Mouse (Mus musculus): Measurements from ENCODE around the gene Akap7. TPM values are rescaled to one million over a fixed set of nuclear protein-coding genes. Genes with fewer than 3 reads are reported as not detected.

Gene Akap7
- total RNA-seq, 4 experiments from 2014 or later: 58.9 to 68.6 (median 63.2) TPM

DNA sequence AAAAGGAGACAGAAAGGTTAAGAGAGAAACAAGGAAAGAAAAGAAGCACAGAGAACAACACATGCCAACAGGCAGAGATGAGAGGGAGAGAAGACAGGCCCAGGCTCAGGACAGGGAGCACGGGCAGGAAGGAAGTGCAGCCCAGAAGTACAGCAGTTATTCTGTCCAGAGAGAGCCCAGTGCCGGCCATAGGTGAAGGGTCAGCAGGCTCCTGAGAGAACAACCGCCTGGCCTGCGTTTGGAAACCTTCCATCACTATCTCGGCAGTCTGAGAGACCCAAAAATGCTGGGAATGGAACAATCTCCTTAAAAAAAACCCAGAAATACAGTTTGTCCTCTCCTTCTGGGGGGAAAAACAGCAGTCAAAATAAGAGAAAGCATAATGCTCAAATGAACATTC lies 50.2 kb downstream of the Akap7 start:
- DNase-seq (ENCODE audit: low spot score): no peak

GRCm38 (mm10) chr10:25253474-25253873 lies 54.2 kb downstream of the Akap7 start:
- DNase-seq (ENCODE audit: low spot score): no peak

GRCm38 (mm10) chr10:25253006-25253405 lies 54.7 kb downstream of the Akap7 start:
- no peak for DNase-seq (ENCODE audit: low spot score)

DNA sequence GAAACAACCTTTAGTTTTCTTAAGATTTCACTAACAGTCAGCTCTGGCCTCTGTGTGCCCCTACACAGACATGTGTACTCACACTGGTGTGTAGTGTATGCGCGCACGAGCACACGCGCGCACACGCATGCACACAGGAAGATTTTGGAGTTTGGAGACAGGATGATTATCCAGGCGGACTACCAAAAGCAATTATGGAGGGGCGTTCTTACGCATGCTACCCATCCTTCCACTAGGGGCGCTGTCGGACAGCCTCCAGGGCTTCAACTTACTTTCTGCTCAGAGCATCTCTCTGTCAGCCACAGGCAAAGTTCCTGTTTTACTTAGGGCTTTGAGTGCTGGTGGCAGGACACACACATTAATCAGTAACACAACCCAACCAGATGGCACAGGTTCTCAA lies 57.6 kb downstream of the Akap7 start:
- DNase-seq (ENCODE audit: low spot score): peak; percentile 51

DNA sequence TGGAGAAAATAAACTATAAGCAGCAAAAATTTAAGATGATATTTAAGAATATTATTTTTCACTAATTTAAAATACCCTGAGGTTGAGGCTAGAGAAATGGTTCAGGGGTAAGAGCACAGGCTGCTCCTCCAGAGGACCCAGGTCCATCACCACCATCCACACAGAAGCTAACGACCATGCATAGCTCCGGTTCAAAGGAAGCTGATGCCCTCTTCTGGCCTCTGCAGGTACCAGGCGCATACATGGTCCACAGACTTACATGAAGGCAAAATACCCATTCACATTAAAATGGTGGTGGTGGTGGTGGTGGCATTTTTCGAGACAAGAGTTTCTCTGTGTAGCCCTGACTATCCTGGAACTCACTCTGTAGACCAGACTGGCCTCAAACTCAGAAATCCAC lies 61.5 kb downstream of the Akap7 start:
- no peak for DNase-seq (ENCODE audit: low spot score)

GRCm38 (mm10) chr10:25239156-25239555 lies 68.5 kb downstream of the Akap7 start:
- no peak for DNase-seq (ENCODE audit: low spot score)

GRCm38 (mm10) chr10:25234080-25234479 lies 73.6 kb downstream of the Akap7 start:
- no peak for DNase-seq (ENCODE audit: low spot score)

DNA sequence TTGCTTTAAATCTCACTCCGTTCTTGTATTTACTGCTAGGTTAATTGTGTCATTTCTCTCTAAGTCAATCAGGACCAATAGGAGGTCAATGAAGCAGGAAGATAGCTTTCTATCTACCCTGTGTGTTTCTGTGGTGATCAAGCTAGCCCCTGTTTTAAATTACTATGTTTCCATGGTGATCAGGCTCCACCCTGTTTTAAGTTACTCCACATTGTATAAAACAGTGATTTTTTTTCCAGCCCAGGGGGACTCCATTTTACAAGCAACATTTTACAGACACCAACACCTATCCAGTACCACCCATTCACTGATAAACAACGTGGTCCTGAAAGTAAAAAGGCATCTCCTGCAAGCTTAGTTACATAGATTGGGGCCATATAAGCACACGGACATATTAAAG lies 75.0 kb downstream of the Akap7 start:
- DNase-seq (ENCODE audit: low spot score): no peak

DNA sequence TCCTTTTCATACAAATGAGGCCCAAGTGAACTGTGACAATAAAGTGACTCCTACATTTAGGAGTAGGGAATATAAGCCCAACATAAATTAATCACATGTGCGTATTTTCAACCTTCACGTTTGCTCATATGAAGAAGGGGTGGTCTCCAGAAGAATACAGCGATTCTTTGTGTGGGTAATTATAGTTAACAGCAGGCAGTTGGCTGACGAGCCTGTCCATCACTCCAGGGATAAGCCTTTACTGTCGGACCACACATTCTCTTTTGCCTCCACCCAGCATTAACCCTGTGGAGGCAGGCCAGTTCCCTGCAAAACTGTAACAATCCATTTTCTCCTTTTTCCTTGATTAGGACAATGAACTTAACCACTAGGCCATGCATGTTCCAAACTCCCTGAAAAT lies 76.3 kb downstream of the Akap7 start:
- no peak for DNase-seq (ENCODE audit: low spot score)

- no peak for DNase-seq (ENCODE audit: low spot score)
Observed at GRCm38 (mm10) chr10:25224371-25224770, 83.3 kb downstream of the Akap7 start.

DNA sequence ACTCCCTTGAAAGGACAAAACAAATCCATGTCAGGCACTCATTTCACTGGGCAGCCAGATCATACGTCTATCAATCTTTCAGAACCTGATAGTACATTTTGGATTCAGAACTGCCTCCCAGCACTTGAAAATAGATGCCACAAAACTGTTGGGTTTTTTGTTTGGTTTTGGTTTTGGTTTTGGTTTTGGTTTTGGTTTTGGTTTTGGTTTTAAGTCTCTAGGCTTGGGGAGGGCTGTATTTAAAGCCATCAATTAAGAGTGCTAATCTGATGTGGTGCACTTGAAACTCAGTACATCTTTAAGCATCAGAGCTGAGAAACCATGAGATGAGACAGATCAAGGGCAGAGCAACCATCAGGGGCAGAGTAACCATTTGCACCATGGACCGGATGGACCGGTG lies 86.9 kb downstream of the Akap7 start:
- DNase-seq (ENCODE audit: low spot score): no peak

GRCm38 (mm10) chr10:25219901-25220495 lies 87.7 kb downstream of the Akap7 start:
- no peak for DNase-seq (ENCODE audit: low spot score)

- peak; percentile 23 for DNase-seq (ENCODE audit: low spot score)
Observed at GRCm38 (mm10) chr10:25219220-25219628, 88.4 kb downstream of the Akap7 start.

GRCm38 (mm10) chr10:25218746-25219145 lies 88.9 kb downstream of the Akap7 start:
- no peak for DNase-seq (ENCODE audit: low spot score)

GRCm38 (mm10) chr10:25215977-25216376 lies 91.7 kb downstream of the Akap7 start:
- no peak for DNase-seq (ENCODE audit: low spot score)

GRCm38 (mm10) chr10:25213716-25214115 lies 94.0 kb downstream of the Akap7 start:
- no peak for DNase-seq (ENCODE audit: low spot score)

DNA sequence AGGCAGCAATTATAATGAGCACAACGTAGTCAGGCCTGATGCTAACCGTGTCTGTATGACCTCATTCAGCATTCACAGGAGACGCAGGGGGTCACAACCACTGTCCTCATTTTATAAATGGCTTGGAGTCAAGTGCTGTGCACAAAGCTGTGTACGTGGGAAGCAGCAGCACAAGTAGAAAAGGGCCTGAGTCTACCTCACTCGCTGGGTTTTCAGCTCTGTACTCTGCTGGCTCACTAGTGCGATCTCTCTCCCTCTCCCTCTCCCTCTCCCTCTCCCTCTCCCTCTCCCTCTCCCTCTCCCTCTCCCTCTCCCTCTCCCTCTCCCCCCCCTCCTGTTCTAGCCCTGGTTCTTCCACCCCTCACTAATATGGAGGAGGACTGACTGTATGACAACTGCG lies 99.1 kb downstream of the Akap7 start:
- no peak for DNase-seq (ENCODE audit: low spot score)

- DNase-seq (ENCODE audit: low spot score): no peak
Observed at GRCm38 (mm10) chr10:25207866-25208265, 99.8 kb downstream of the Akap7 start.

- no peak for DNase-seq (ENCODE audit: low spot score)
Observed at GRCm38 (mm10) chr10:25200691-25201090, 107.0 kb downstream of the Akap7 start.

DNA sequence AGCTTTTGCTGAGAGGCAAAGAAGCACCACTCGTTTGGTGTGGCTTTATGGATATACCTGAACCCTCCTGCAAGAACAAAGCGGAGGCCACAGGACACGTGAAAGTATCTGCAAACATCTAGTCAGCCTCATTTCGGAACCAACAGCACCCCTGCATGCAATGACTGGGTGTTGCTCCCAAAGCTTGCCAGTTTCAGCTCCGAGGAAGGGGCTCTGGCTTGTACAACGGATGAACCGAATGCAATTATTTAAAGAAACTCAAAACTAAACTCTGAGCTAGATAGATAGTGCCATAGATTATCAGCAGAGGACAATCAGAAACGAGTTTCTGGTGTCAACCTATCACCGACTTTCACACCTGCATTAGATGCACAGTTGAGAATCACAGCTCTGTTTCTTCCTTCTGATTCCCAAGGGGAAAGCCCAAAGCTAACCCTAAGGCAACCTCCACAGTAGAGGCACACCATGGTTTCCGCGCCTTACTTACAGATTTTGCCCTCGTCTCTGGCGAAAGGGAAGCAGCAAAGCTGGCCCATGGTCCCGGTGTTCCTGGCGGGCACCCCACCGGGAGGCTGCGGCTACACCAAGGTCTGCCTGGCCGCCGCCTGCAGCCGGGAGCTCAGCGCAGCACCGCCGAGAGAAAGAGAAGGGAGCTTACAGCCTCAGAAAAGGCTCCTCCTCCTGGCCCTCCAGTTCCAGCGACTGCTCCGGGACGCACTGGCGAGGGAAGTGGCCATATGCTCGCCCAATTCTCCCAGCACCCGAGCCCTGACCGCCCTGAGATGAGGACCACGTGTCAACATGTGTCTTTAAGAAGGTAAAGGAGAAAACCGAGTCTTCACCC lies 107.9 kb downstream of the Akap7 start:
- DNase-seq (ENCODE audit: low spot score): peak; percentile 32

- no peak for DNase-seq (ENCODE audit: low spot score)
Observed at GRCm38 (mm10) chr10:25198575-25198974, 109.1 kb downstream of the Akap7 start.

DNA sequence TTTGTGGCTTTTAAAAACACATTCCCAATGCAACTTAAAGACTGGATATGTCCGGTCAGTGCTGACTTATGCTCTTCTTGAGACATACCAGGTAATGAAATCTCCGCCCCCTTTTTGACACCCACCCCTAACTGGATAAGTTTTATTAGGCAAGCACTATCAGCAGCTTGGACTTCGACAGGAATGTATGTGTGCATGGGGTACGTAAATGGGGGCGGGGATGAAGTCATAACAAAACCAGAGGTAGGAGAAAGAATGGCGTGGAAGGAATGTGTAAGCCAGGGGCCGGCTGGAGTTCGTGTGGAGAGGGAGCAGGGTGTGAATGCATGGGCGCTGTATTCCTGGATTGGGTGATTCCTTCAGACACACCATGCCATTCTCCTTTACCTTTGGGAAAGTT lies 109.6 kb downstream of the Akap7 start:
- no peak for DNase-seq (ENCODE audit: low spot score)
